Mouse (Mus musculus): ENCODE measurements at regions not wholly inside any gene's neighbourhood (a gene's known extent, or its start where the extent isn't known, plus 50 kb on each side); places are given as distances from the start of the nearest gene placed in this dataset.

- Histone ChIP-seq H3K4me1 (ENCODE audit: control insufficient read depth, insufficient read depth, low read length) (no peaks in the 10 kb centered on the region), H3K4me3 (no peak overlapping the region), H3K27me3 (ENCODE audit: control insufficient read depth, insufficient read depth, low read length) (no peaks in the 10 kb centered on the region), H3K79me2 (replicated peaks; ENCODE audit: control insufficient read depth, insufficient read depth, low read length) (no peaks in the 10 kb centered on the region), H3K27ac (no peak overlapping the region), H3K9ac (ENCODE audit: low read depth, low read length) (no peak overlapping the region), H3K36me3 (ENCODE audit: control insufficient read depth, insufficient read depth, low read length) (no peaks in the 10 kb centered on the region)
- TF ChIP-seq CTCF (IDR thresholded peaks at IDR 0.05), result no peak
- no peak for TF ChIP-seq POLR2A (IDR thresholded peaks at IDR 0.05; ENCODE audit: insufficient read depth, low read depth, low read length)
- TF ChIP-seq EP300 (IDR thresholded peaks at IDR 0.05; ENCODE audit: insufficient read depth, low read depth, low read length), result no peak
- 71% methylated on average over 2 of the region's 2 CpGs for WGBS
- intact Hi-C loops (cut with DNase I), result no loop called here
- DNase-seq, result no peak
These were observed 233.7 kb upstream of the Pum3 start for GRCm38 (mm10) chr19:27663296-27663695.

GRCm38 (mm10) chr19:27641001-27641400, 211.4 kb upstream of the Pum3 start:
- DNase-seq, result no peak
- Histone ChIP-seq H3K27ac (no peak overlapping the region), H3K27me3 (ENCODE audit: control insufficient read depth, insufficient read depth, low read length) (no peaks in the 10 kb centered on the region), H3K79me2 (replicated peaks; ENCODE audit: control insufficient read depth, insufficient read depth, low read length) (no peaks in the 10 kb centered on the region), H3K9ac (ENCODE audit: low read depth, low read length) (no peak overlapping the region), H3K36me3 (ENCODE audit: control insufficient read depth, insufficient read depth, low read length) (no peaks in the 10 kb centered on the region), H3K4me3 (no peak overlapping the region), H3K4me1 (ENCODE audit: control insufficient read depth, insufficient read depth, low read length) (no peaks in the 10 kb centered on the region)
- 56% methylated on average over 3 of the region's 3 CpGs for WGBS
- intact Hi-C loops (cut with DNase I), result no loop called here
- no peak for TF ChIP-seq POLR2A (IDR thresholded peaks at IDR 0.05; ENCODE audit: insufficient read depth, low read depth, low read length)
- no peak for TF ChIP-seq EP300 (IDR thresholded peaks at IDR 0.05; ENCODE audit: insufficient read depth, low read depth, low read length)

- WGBS, result 65% methylated on average over 6 of the region's 6 CpGs
- Histone ChIP-seq H3K27ac (no peak overlapping the region), H3K79me2 (replicated peaks; ENCODE audit: control insufficient read depth, insufficient read depth, low read length) (no peaks in the 10 kb centered on the region), H3K9ac (ENCODE audit: low read depth, low read length) (no peak overlapping the region), H3K36me3 (ENCODE audit: control insufficient read depth, insufficient read depth, low read length) (no peaks in the 10 kb centered on the region), H3K4me1 (ENCODE audit: control insufficient read depth, insufficient read depth, low read length) (no peaks in the 10 kb centered on the region), H3K4me3 (no peak overlapping the region), H3K27me3 (ENCODE audit: control insufficient read depth, insufficient read depth, low read length) (no peaks in the 10 kb centered on the region)
- no peak for DNase-seq
- TF ChIP-seq POLR2A (IDR thresholded peaks at IDR 0.05; ENCODE audit: insufficient read depth, low read depth, low read length) (no peak), EP300 (IDR thresholded peaks at IDR 0.05; ENCODE audit: insufficient read depth, low read depth, low read length) (no peak), CTCF (IDR thresholded peaks at IDR 0.05) (no peak)
- intact Hi-C loops (cut with DNase I), result no loop called here
These were observed 203.5 kb upstream of the Pum3 start for GRCm38 (mm10) chr19:27633105-27633504.

GRCm38 (mm10) chr19:27627626-27628025, 198.0 kb upstream of the Pum3 start:
- H3K27ac ChIP-seq, result no peak overlapping the region
- intact Hi-C loops (cut with DNase I), result no loop called here
- no peaks in the 10 kb centered on the region for H3K79me2 ChIP-seq (replicated peaks; ENCODE audit: control insufficient read depth, insufficient read depth, low read length)
- no peak overlapping the region for H3K4me3 ChIP-seq
- H3K9ac ChIP-seq (ENCODE audit: low read depth, low read length), result no peak overlapping the region
- H3K27me3 ChIP-seq (ENCODE audit: control insufficient read depth, insufficient read depth, low read length), result no peaks in the 10 kb centered on the region
- H3K4me1 ChIP-seq (ENCODE audit: control insufficient read depth, insufficient read depth, low read length), result no peaks in the 10 kb centered on the region
- no peaks in the 10 kb centered on the region for H3K36me3 ChIP-seq (ENCODE audit: control insufficient read depth, insufficient read depth, low read length)
- 80% methylated on average over 1 of the region's 1 CpGs for WGBS
- no peak for DNase-seq
- TF ChIP-seq CTCF (IDR thresholded peaks at IDR 0.05) (no peak), POLR2A (IDR thresholded peaks at IDR 0.05; ENCODE audit: insufficient read depth, low read depth, low read length) (no peak), EP300 (IDR thresholded peaks at IDR 0.05; ENCODE audit: insufficient read depth, low read depth, low read length) (no peak)

- no peak overlapping the region for H3K4me3 ChIP-seq
- H3K4me1 ChIP-seq (ENCODE audit: control insufficient read depth, insufficient read depth, low read length), result no peaks in the 10 kb centered on the region
- no peaks in the 10 kb centered on the region for H3K27me3 ChIP-seq (ENCODE audit: control insufficient read depth, insufficient read depth, low read length)
- no peaks in the 10 kb centered on the region for H3K79me2 ChIP-seq (replicated peaks; ENCODE audit: control insufficient read depth, insufficient read depth, low read length)
- H3K36me3 ChIP-seq (ENCODE audit: control insufficient read depth, insufficient read depth, low read length), result no peaks in the 10 kb centered on the region
- no peak overlapping the region for H3K27ac ChIP-seq
- no peak overlapping the region for H3K9ac ChIP-seq (ENCODE audit: low read depth, low read length)
- DNase-seq, result no peak
- intact Hi-C loops (cut with DNase I), result no loop called here
- 14% methylated on average over 5 of the region's 5 CpGs for WGBS
- TF ChIP-seq EP300 (IDR thresholded peaks at IDR 0.05; ENCODE audit: insufficient read depth, low read depth, low read length) (no peak), POLR2A (IDR thresholded peaks at IDR 0.05; ENCODE audit: insufficient read depth, low read depth, low read length) (no peak), CTCF (IDR thresholded peaks at IDR 0.05) (no peak)
These were observed 187.9 kb upstream of the Pum3 start for GRCm38 (mm10) chr19:27617522-27617921.

- Histone ChIP-seq H3K9ac (ENCODE audit: low read depth, low read length) (no peak overlapping the region), H3K4me3 (no peak overlapping the region), H3K4me1 (ENCODE audit: control insufficient read depth, insufficient read depth, low read length) (no peaks in the 10 kb centered on the region), H3K27ac (no peak overlapping the region), H3K36me3 (ENCODE audit: control insufficient read depth, insufficient read depth, low read length) (no peaks in the 10 kb centered on the region), H3K27me3 (ENCODE audit: control insufficient read depth, insufficient read depth, low read length) (no peaks in the 10 kb centered on the region; the same call in 1 of the 2 replicates), H3K79me2 (replicated peaks; ENCODE audit: control insufficient read depth, insufficient read depth, low read length) (no peaks in the 10 kb centered on the region)
- no peak for TF ChIP-seq EP300 (IDR thresholded peaks at IDR 0.05; ENCODE audit: insufficient read depth, low read depth, low read length)
- TF ChIP-seq POLR2A (IDR thresholded peaks at IDR 0.05; ENCODE audit: insufficient read depth, low read depth, low read length), result no peak
- TF ChIP-seq CTCF (IDR thresholded peaks at IDR 0.05), result no peak
- intact Hi-C loops (cut with DNase I), result no loop called here
- no peak for DNase-seq
- WGBS, result 83% methylated on average over 2 of the region's 2 CpGs
These were observed 177.3 kb upstream of the Pum3 start for GRCm38 (mm10) chr19:27606933-27607332.

Measured in heart, adult 2 months (tissue).